8 mouse cellular contexts compared by ENCODE assay signal in genomic region chr2:25402377-25402971, GRCm38 (mm10). TPM values are rescaled to one million over a fixed set of nuclear protein-coding genes. Genes with fewer than 3 reads are reported as not detected.
DNase-seq lines count a peak whose midpoint lies in the region; ATAC-seq and TF ChIP-seq lines count a peak whose summit lies in the region.

No protein-coding gene starts in this region.

- H3K4me1 ChIP-seq in G1E (ENCODE audit: insufficient read depth, low read depth, low read length), result peaks cover 6% of the 10 kb centered on the region
- H3K4me1 ChIP-seq in forebrain, embryonic 15.5 days, result peaks cover 39% of the 10 kb centered on the region
- H3K4me1 ChIP-seq in hindbrain, embryonic 10.5 days (replicated peaks), result peaks cover 36% of the 10 kb centered on the region
- H3K4me1 ChIP-seq in lung, embryonic 15.5 days, result peaks cover 4% of the 10 kb centered on the region; the same call in 1 of the 2 replicates
- peaks cover 23% of the 10 kb centered on the region for H3K4me1 ChIP-seq in olfactory bulb, adult 2 months (ENCODE audit: control insufficient read depth, insufficient read depth, low read length)

- no peak overlapping the region for H3K4me3 ChIP-seq in G1E (ENCODE audit: low read depth, low read length)
- H3K4me3 ChIP-seq in forebrain, embryonic 15.5 days, result peak overlapping the region; percentile 71
- peak overlapping the region; percentile 80 for H3K4me3 ChIP-seq in hindbrain, embryonic 10.5 days
- peak overlapping the region; percentile 54 for H3K4me3 ChIP-seq in lung, embryonic 15.5 days
- H3K4me3 ChIP-seq in olfactory bulb, adult 2 months (ENCODE audit: insufficient read depth, low read depth, low read length), result peak overlapping the region; percentile 80

- no peaks in the 10 kb centered on the region for H3K9me3 ChIP-seq in G1E (replicated peaks)
- no peaks in the 10 kb centered on the region for H3K9me3 ChIP-seq in forebrain, embryonic 15.5 days
- H3K9me3 ChIP-seq in hindbrain, embryonic 10.5 days, result no peaks in the 10 kb centered on the region
- H3K9me3 ChIP-seq in lung, embryonic 15.5 days, result no peaks in the 10 kb centered on the region

- TF ChIP-seq CTCF in G1E (IDR thresholded peaks at IDR 0.05; ENCODE audit: low read depth, low read length), result peak; percentile 77
- 0 out of 2 replicates have a peak, but pooled peaks have one; percentile 11 for TF ChIP-seq CTCF in olfactory bulb, adult 2 months (IDR thresholded peaks at IDR 0.05; ENCODE audit: insufficient read depth, low read depth, low read length)

- no peak for ATAC-seq in G1E (ENCODE audit: extremely low read depth, insufficient number of reproducible peaks, low FRiP score, poor library complexity, severe bottlenecking)
- ATAC-seq in cerebellum, adult (ENCODE audit: insufficient number of reproducible peaks, low FRiP score, low TSS enrichment), result peak; percentile 36
- no peak; the same call in none of the 2 replicates for ATAC-seq in forebrain, embryonic 15.5 days (replicated peaks)
- no peak for ATAC-seq in lung, embryonic 15.5 days (ENCODE audit: borderline replicate concordance, extremely low read depth, low FRiP score, low TSS enrichment)

- H3K36me3 ChIP-seq in G1E (replicated peaks), result no peaks in the 10 kb centered on the region
- H3K36me3 ChIP-seq in forebrain, embryonic 15.5 days, result peaks cover 5% of the 10 kb centered on the region; the same call in 1 of the 2 replicates
- H3K36me3 ChIP-seq in hindbrain, embryonic 10.5 days, result peaks cover 5% of the 10 kb centered on the region
- no peaks in the 10 kb centered on the region for H3K36me3 ChIP-seq in lung, embryonic 15.5 days

- H3K27me3 ChIP-seq in G1E (ENCODE audit: insufficient read depth, low read length), result peaks cover 74% of the 10 kb centered on the region
- H3K27me3 ChIP-seq in forebrain, embryonic 15.5 days, result peaks cover 27% of the 10 kb centered on the region
- H3K27me3 ChIP-seq in hindbrain, embryonic 10.5 days (ENCODE audit: insufficient read depth, poor library complexity, severe bottlenecking), result peaks cover 77% of the 10 kb centered on the region
- H3K27me3 ChIP-seq in lung, embryonic 15.5 days, result peaks cover 82% of the 10 kb centered on the region

- no peak for TF ChIP-seq POLR2A in olfactory bulb, adult 2 months (IDR thresholded peaks at IDR 0.05; ENCODE audit: insufficient read depth, low read depth, low read length)

- H3K4me2 ChIP-seq in forebrain, embryonic 15.5 days (replicated peaks), result peak overlapping the region; percentile 70
- H3K4me2 ChIP-seq in lung, embryonic 15.5 days, result peak overlapping the region; percentile 79

- peak overlapping the region; percentile 91 for H3K27ac ChIP-seq in forebrain, embryonic 15.5 days (replicated peaks)
- peak overlapping the region; percentile 90 for H3K27ac ChIP-seq in hindbrain, embryonic 10.5 days
- no peak overlapping the region for H3K27ac ChIP-seq in lung, embryonic 15.5 days
- H3K27ac ChIP-seq in olfactory bulb, adult 2 months (ENCODE audit: insufficient read depth, low read depth, low read length), result peak overlapping the region; percentile 65

- peak overlapping the region; percentile 99 for H3K9ac ChIP-seq in forebrain, embryonic 15.5 days (replicated peaks)
- peak overlapping the region; percentile 38; the same call in 1 of the 2 replicates for H3K9ac ChIP-seq in lung, embryonic 15.5 days

- DNase-seq in G1E (ENCODE audit: low spot score), result peak; percentile 61
- DNase-seq in hindbrain, embryonic 10.5 days (ENCODE audit: low spot score), result peak; percentile 84
- peak; percentile 66 for DNase-seq in layer of hippocampus, adult 9-10 months (ENCODE audit: low spot score)
- DNase-seq in thymus, postnatal 0 days (ENCODE audit: low spot score), result peak; percentile 87

- under 1% methylated on average over 13 of the region's 13 CpGs for WGBS in forebrain, embryonic 15.5 days
- under 1% methylated on average over 13 of the region's 13 CpGs for WGBS in hindbrain, embryonic 10.5 days
- WGBS in lung, embryonic 15.5 days, result 1% methylated on average over 13 of the region's 13 CpGs
- 2% methylated on average over 13 of the region's 13 CpGs for WGBS in olfactory bulb, adult 2 months

RNA-seq across cellular contexts. Expression of gene Npdc1, which starts 3.3 kb away (rescaled TPM):
- total RNA-seq in G1E (2014; fragmentation: Nextera tagmentation) (not detected in 2 replicates), G1E (2017) (0.22 and 0.64 TPM in 2 replicates)
- polyA plus RNA-seq in G1E (2012), result not detected in 2 replicates
- 406 and 408 TPM in 2 replicates for polyA plus RNA-seq in forebrain, embryonic 15.5 days (2015; fragmentation: Nextera tagmentation; extraction: Ambion mirVana)
- polyA plus RNA-seq in hindbrain, embryonic 10.5 days (2016; fragmentation: Nextera tagmentation; extraction: Ambion mirVana), result 75.1 and 155 TPM in 2 replicates
- 27.5 and 28.7 TPM in 2 replicates for polyA plus RNA-seq in lung, embryonic 15.5 days (2015; fragmentation: Nextera tagmentation; extraction: Ambion mirVana)
- polyA plus RNA-seq in olfactory bulb, adult 2 months (2012; ENCODE audit: insufficient read depth, insufficient read length, low replicate concordance, missing spikeins), result not detected in 2 replicates
- polyA plus RNA-seq in thymus, postnatal 0 days (2015; fragmentation: Nextera tagmentation; extraction: Ambion mirVana), result 6.3 and 7.2 TPM in 2 replicates

RNA-seq across cellular contexts. Expression of gene Entpd2, which starts 6.8 kb away (rescaled TPM):
- not detected in 2 replicates for total RNA-seq in G1E (2014; fragmentation: Nextera tagmentation)
- not detected in 2 replicates for total RNA-seq in G1E (2017)
- polyA plus RNA-seq in G1E (2012), result 0.03 TPM in 1 of 2 replicates, not detected in the other
- polyA plus RNA-seq in forebrain, embryonic 15.5 days (2015; fragmentation: Nextera tagmentation; extraction: Ambion mirVana), result 3.6 and 4.8 TPM in 2 replicates
- 0.31 TPM in 1 of 2 replicates, not detected in the other for polyA plus RNA-seq in hindbrain, embryonic 10.5 days (2016; fragmentation: Nextera tagmentation; extraction: Ambion mirVana)
- polyA plus RNA-seq in lung, embryonic 15.5 days (2015; fragmentation: Nextera tagmentation; extraction: Ambion mirVana), result 2.1 and 3.6 TPM in 2 replicates
- polyA plus RNA-seq in olfactory bulb, adult 2 months (2012; ENCODE audit: insufficient read depth, insufficient read length, low replicate concordance, missing spikeins), result not detected in 2 replicates
- polyA plus RNA-seq in thymus, postnatal 0 days (2015; fragmentation: Nextera tagmentation; extraction: Ambion mirVana), result 7.6 and 9.0 TPM in 2 replicates

RNA-seq across cellular contexts. Expression of gene Fut7, which starts 20.6 kb away (rescaled TPM):
- total RNA-seq in G1E (2014; fragmentation: Nextera tagmentation), result not detected in 2 replicates
- total RNA-seq in G1E (2017), result 0.22 TPM in 1 of 2 replicates, not detected in the other
- not detected in 2 replicates for polyA plus RNA-seq in G1E (2012)
- polyA plus RNA-seq in forebrain, embryonic 15.5 days (2015; fragmentation: Nextera tagmentation; extraction: Ambion mirVana), result 0.20 TPM in 1 of 2 replicates, not detected in the other
- not detected in 2 replicates for polyA plus RNA-seq in hindbrain, embryonic 10.5 days (2016; fragmentation: Nextera tagmentation; extraction: Ambion mirVana)
- polyA plus RNA-seq in lung, embryonic 15.5 days (2015; fragmentation: Nextera tagmentation; extraction: Ambion mirVana), result 0.11 TPM in 1 of 2 replicates, not detected in the other
- polyA plus RNA-seq in olfactory bulb, adult 2 months (2012; ENCODE audit: insufficient read depth, insufficient read length, low replicate concordance, missing spikeins), result not detected in 2 replicates
- 1.4 and 1.8 TPM in 2 replicates for polyA plus RNA-seq in thymus, postnatal 0 days (2015; fragmentation: Nextera tagmentation; extraction: Ambion mirVana)

RNA-seq across cellular contexts. Expression of gene Abca2, which starts 26.0 kb away (rescaled TPM):
- total RNA-seq in G1E (2014; fragmentation: Nextera tagmentation) (9.8 and 18.6 TPM in 2 replicates), G1E (2017) (2.8 and 5.3 TPM in 2 replicates)
- polyA plus RNA-seq in G1E (2012), result 5.9 and 6.0 TPM in 2 replicates
- 11.6 and 14.1 TPM in 2 replicates for polyA plus RNA-seq in forebrain, embryonic 15.5 days (2015; fragmentation: Nextera tagmentation; extraction: Ambion mirVana)
- 5.7 and 5.9 TPM in 2 replicates for polyA plus RNA-seq in hindbrain, embryonic 10.5 days (2016; fragmentation: Nextera tagmentation; extraction: Ambion mirVana)
- polyA plus RNA-seq in lung, embryonic 15.5 days (2015; fragmentation: Nextera tagmentation; extraction: Ambion mirVana), result 4.5 and 4.8 TPM in 2 replicates
- not detected in 2 replicates for polyA plus RNA-seq in olfactory bulb, adult 2 months (2012; ENCODE audit: insufficient read depth, insufficient read length, low replicate concordance, missing spikeins)
- 3.3 and 4.7 TPM in 2 replicates for polyA plus RNA-seq in thymus, postnatal 0 days (2015; fragmentation: Nextera tagmentation; extraction: Ambion mirVana)

RNA-seq across cellular contexts. Expression of gene Sapcd2, which starts 30.4 kb away (rescaled TPM):
- total RNA-seq in G1E (2014; fragmentation: Nextera tagmentation) (9.9 and 14.4 TPM in 2 replicates), G1E (2017) (20.6 and 28.1 TPM in 2 replicates)
- polyA plus RNA-seq in G1E (2012), result 108 and 129 TPM in 2 replicates
- 31.9 and 32.6 TPM in 2 replicates for polyA plus RNA-seq in forebrain, embryonic 15.5 days (2015; fragmentation: Nextera tagmentation; extraction: Ambion mirVana)
- polyA plus RNA-seq in hindbrain, embryonic 10.5 days (2016; fragmentation: Nextera tagmentation; extraction: Ambion mirVana), result 71.6 and 75.1 TPM in 2 replicates
- 42.2 and 45.2 TPM in 2 replicates for polyA plus RNA-seq in lung, embryonic 15.5 days (2015; fragmentation: Nextera tagmentation; extraction: Ambion mirVana)
- polyA plus RNA-seq in olfactory bulb, adult 2 months (2012; ENCODE audit: insufficient read depth, insufficient read length, low replicate concordance, missing spikeins), result not detected in 2 replicates
- 22.8 and 25.4 TPM in 2 replicates for polyA plus RNA-seq in thymus, postnatal 0 days (2015; fragmentation: Nextera tagmentation; extraction: Ambion mirVana)
